Mouse (Mus musculus) G1E (cell line): ENCODE measurements around the gene Rgs4. TPM values are rescaled to one million over a fixed set of nuclear protein-coding genes. Genes with fewer than 3 reads are reported as not detected.

Experiments
- ATAC-seq: 2 replicates; pipeline ENCODE4 v1.8.0; 2016; ENCODE audit warnings: mild to moderate bottlenecking; ENCODE audit not compliant: insufficient number of reproducible peaks, poor library complexity, low FRiP score, severe bottlenecking; ENCODE audit errors: extremely low read depth
- DNase-seq: peaks from one replicate; pipeline ENCODE4 v3.0.0; 2012; ENCODE audit warnings: low spot score
- H3K27me3 ChIP-seq: 2 replicates; pipeline ENCODE4 v1.6.1; 2012; ENCODE audit warnings: mild to moderate bottlenecking, low read length, inconsistent platforms; ENCODE audit not compliant: insufficient read depth
- H3K36me3 ChIP-seq: replicated peaks from 2 replicates; pipeline ENCODE3; 2012; ENCODE audit warnings: mild to moderate bottlenecking, inconsistent platforms
- H3K4me1 ChIP-seq: 2 replicates; pipeline ENCODE4 v1.6.1; 2012; ENCODE audit warnings: low read depth, low read length, inconsistent platforms, mixed read lengths; ENCODE audit not compliant: insufficient read depth
- H3K4me3 ChIP-seq: 2 replicates; pipeline ENCODE4 v1.5.1; 2012; ENCODE audit warnings: low read depth, mild to moderate bottlenecking, inconsistent platforms, low read length, moderate library complexity, mixed read lengths
- H3K9me3 ChIP-seq: replicated peaks from 2 replicates; pipeline ENCODE4 v1.6.1; 2012; ENCODE audit warnings: inconsistent platforms
- CTCF ChIP-seq: IDR thresholded peaks from 2 replicates; pipeline ENCODE4 v1.5.1; 2012; ENCODE audit warnings: low read depth, low read length, inconsistent platforms, mixed read lengths
- GATA1 ChIP-seq: IDR thresholded peaks from 2 replicates; pipeline ENCODE4 v1.6.1; 2012; ENCODE audit warnings: borderline replicate concordance, low read length, inconsistent platforms, mixed read lengths
- GATA2 ChIP-seq: IDR thresholded peaks from 2 replicates; pipeline ENCODE4 v1.6.1; 2012; ENCODE audit warnings: low read depth, low read length, inconsistent platforms, borderline replicate concordance
- POLR2AphosphoS5 ChIP-seq: IDR thresholded peaks from 2 replicates; pipeline ENCODE4 v1.6.1; 2012; ENCODE audit warnings: low read depth, low read length, inconsistent platforms; ENCODE audit not compliant: insufficient replicate concordance
- TAL1 ChIP-seq: conservative IDR thresholded peaks from 2 replicates; pipeline ENCODE4 v1.6.1; 2012; ENCODE audit warnings: low read depth, low read length, inconsistent platforms, mixed read lengths
- polyA plus RNA-seq: library from polyadenylated mRNA; stranded (reverse); fragments of >175 nt; gene quantifications from 2 replicates; pipeline ENCODE4 v1.2.3, GENCODE M21; 2012
- total RNA-seq, 2 experiments: library from RNA; stranded (forward) in 1 of 2; stranded (reverse) in 1 of 2; fragments of 200-1000 nt in 1 of 2; fragments of >200 nt in 1 of 2; fragmentation: Nextera tagmentation in 1 of 2; gene quantifications; 2 replicates each; pipeline ENCODE4 v1.2.3; 2014 to 2017

Rgs4 gene
- total RNA-seq (2014; fragmentation: Nextera tagmentation) = not detected in 2 replicates
- not detected in 2 replicates for total RNA-seq (2017)
- not detected in 2 replicates for polyA plus RNA-seq

DNA sequence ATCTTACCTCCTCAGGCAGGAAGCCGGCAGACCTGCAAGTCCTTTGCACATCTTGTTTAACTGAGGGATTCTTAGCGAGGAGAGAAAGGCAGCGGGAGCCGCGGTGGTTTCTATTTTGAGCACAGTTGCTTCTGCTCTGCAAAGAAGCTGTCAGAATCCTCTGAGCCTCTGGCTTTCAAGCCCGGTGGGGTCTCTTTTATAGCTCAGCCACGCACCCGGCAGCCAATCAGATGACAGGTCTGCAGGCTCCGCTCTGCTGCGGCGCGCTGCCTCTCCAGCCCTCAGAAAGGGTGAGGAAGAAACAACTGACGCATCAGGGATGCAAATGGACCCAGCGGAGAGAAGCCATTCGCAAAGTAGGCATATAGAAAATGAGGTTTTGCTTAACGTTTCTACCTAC, at the start of gene Rgs4:
Rgs4 (minus strand) TSS at position 170 of the 400 bp plus-strand sequence.
- Histone ChIP-seq H3K9me3 (peaks cover 23% of the 10 kb centered on the region), H3K4me3 (no peak within 1 kb of the TSS), H3K27me3 (no peaks in the 10 kb centered on the region), H3K4me1 (no peaks in the 10 kb centered on the region), H3K36me3 (no peaks in the 10 kb centered on the region)
- ATAC-seq (no peak), DNase-seq (no peak)
- TF ChIP-seq POLR2AphosphoS5 (no peak), GATA1 (no peak), CTCF (no peak), TAL1 (no peak), GATA2 (no peak)

DNA sequence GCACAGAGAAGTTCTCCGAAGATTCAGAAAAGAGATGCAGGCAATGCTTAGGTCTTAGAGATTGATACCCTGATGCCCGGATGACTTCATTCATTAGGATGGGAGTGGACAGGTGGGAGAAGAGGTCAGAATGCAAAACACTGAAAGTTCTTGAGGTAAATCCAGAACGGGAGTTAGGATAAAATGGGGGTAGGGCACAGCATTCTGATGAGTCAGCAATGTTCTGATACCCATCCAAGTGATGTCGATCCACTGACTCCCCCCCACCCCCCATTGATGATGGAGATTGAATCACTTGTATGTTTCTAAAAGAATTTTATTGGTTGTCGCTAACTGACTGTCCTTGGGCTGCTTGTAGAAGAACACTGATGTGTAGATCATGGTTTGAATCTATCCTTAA, 45.0 kb upstream of the Rgs4 start:
- ATAC-seq (no peak), DNase-seq (no peak)
- Histone ChIP-seq H3K4me3 (no peak overlapping the region), H3K36me3 (no peaks in the 10 kb centered on the region), H3K4me1 (no peaks in the 10 kb centered on the region), H3K27me3 (no peaks in the 10 kb centered on the region), H3K9me3 (0 out of 2 replicates have a peak, but pooled peaks cover 2% of the 10 kb centered on the region)
- TF ChIP-seq GATA1 (no peak), CTCF (no peak), POLR2AphosphoS5 (no peak), GATA2 (no peak), TAL1 (no peak)

DNA sequence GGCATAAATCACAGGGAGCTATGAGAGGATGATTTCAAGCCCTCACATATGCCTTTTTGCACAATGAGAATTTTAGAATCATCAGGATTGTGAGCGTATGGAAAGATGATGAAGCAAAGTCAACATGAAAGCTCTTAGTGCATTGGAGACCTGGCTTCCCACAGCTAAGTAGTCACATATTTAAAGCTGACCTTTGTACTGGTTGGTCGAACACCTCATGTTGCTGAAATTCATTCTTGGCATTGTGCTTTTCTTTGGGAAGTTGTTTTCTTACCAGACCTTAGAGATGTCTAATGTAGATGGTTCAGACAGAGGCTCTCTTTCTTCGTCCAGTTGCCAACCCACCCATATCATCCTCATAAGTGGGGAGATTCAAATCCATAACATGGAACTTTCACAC, 38.5 kb upstream of the Rgs4 start:
- DNase-seq = no peak
- no peak overlapping the region for H3K4me3 ChIP-seq

DNA sequence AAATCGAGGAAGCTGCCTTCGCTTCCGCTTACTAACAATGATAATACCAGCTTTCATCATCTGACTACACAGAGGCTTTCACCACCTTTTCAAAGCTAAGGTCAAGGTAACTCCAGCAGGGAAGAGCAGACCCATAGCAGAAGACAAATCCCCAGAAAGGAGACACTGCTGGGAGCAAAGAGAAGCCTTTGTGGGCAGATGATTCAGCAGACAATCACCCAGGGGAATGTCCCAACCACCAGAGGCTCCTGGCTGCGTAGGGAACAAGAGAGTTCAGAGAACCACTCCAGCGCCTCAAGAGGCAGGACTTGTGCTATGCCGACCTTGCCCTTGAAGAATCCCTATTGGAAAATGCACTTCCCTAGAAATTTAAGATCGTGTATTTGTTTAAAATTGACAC, 29.1 kb upstream of the Rgs4 start:
- Histone ChIP-seq H3K4me3 (no peak overlapping the region), H3K27me3 (no peaks in the 10 kb centered on the region), H3K4me1 (no peaks in the 10 kb centered on the region), H3K9me3 (no peaks in the 10 kb centered on the region), H3K36me3 (no peaks in the 10 kb centered on the region)
- ATAC-seq (no peak), DNase-seq (no peak)
- no peak for TF ChIP-seq CTCF
- no peak for TF ChIP-seq TAL1
- TF ChIP-seq GATA1 = no peak
- no peak for TF ChIP-seq GATA2
- TF ChIP-seq POLR2AphosphoS5 = no peak

More for the DNA sequence above, 38.5 kb upstream of the Rgs4 start:
- no peak for ATAC-seq
- Histone ChIP-seq H3K9me3 (peaks cover 2% of the 10 kb centered on the region; the same call in 1 of the 2 replicates), H3K27me3 (no peaks in the 10 kb centered on the region), H3K36me3 (no peaks in the 10 kb centered on the region), H3K4me1 (no peaks in the 10 kb centered on the region)
- no peak for TF ChIP-seq CTCF
- no peak for TF ChIP-seq GATA1
- no peak for TF ChIP-seq GATA2
- no peak for TF ChIP-seq POLR2AphosphoS5
- no peak for TF ChIP-seq TAL1

DNA sequence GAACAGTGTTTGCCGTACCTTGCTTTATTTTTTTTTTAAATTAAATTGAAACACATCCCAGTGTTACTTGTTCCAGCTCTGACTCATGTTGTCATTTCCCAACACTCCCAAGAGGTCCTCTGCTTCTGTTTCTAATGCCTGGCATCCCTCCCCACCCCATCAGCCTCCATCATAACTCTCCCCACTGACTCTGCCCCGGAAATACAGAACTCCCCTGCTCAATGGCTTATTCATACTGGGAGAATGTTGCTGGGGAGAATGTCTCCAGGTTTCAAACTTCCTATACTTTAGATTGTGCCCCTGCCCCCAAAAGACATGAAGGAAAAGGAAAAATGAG, 17.1 kb upstream of the Rgs4 start:
- DNase-seq (no peak), ATAC-seq (no peak)
- Histone ChIP-seq H3K9me3 (peaks cover 6% of the 10 kb centered on the region), H3K36me3 (no peaks in the 10 kb centered on the region), H3K27me3 (no peaks in the 10 kb centered on the region), H3K4me1 (no peaks in the 10 kb centered on the region), H3K4me3 (no peak overlapping the region)
- no peak for TF ChIP-seq GATA1
- TF ChIP-seq GATA2 = no peak
- no peak for TF ChIP-seq TAL1
- no peak for TF ChIP-seq POLR2AphosphoS5
- TF ChIP-seq CTCF = no peak

- ATAC-seq (no peak), DNase-seq (no peak)
- Histone ChIP-seq H3K4me1 (no peaks in the 10 kb centered on the region), H3K27me3 (no peaks in the 10 kb centered on the region), H3K36me3 (no peaks in the 10 kb centered on the region), H3K9me3 (peaks cover 6% of the 10 kb centered on the region), H3K4me3 (no peak overlapping the region)
- no peak for TF ChIP-seq CTCF
- TF ChIP-seq TAL1 = no peak
- no peak for TF ChIP-seq GATA2
- no peak for TF ChIP-seq GATA1
- no peak for TF ChIP-seq POLR2AphosphoS5
These were observed 16.6 kb upstream of the Rgs4 start for GRCm38 (mm10) chr1:169763858-169764618.
